ENCODE assay signal across 12 mouse cellular contexts in genomic region chr10:67045192-67045899, GRCm38 (mm10). TPM values are rescaled to one million over a fixed set of nuclear protein-coding genes. Genes with fewer than 3 reads are reported as not detected.
DNase-seq lines count a peak whose midpoint lies in the region; ATAC-seq lines count a peak whose summit lies in the region.
"Had no signal": no experiment of that assay in that cellular context is flagged by ENCODE, and none has a peak within 500 bp of the region (broad histone marks: within the 10 kb centered on the region; RNA-seq: fewer than 3 reads in every experiment).

No protein-coding gene starts in this region.

- no peak overlapping the region for H3K9ac ChIP-seq in forebrain, embryonic 11.5 days (ENCODE audit: low read length)
- H3K9ac ChIP-seq in midbrain, embryonic 16.5 days (ENCODE audit: low read depth, low read length) = no peak overlapping the region
- H3K9ac ChIP-seq: limb, embryonic 13.5 days; stomach, embryonic 15.5 days had no signal

- no peaks in the 10 kb centered on the region for H3K9me3 ChIP-seq in forebrain, embryonic 11.5 days (ENCODE audit: control insufficient read depth, low read length)
- no peaks in the 10 kb centered on the region for H3K9me3 ChIP-seq in forebrain, embryonic 10.5 days
- H3K9me3 ChIP-seq in midbrain, embryonic 16.5 days (replicated peaks; ENCODE audit: control insufficient read depth, low read length, poor library complexity, severe bottlenecking) = no peaks in the 10 kb centered on the region
- H3K9me3 ChIP-seq: stomach, embryonic 15.5 days had no signal

- 0 out of 2 replicates have a peak overlapping the region, but pooled peaks have one; percentile 1 for H3K4me2 ChIP-seq in forebrain, embryonic 11.5 days (ENCODE audit: low read depth, low read length, severe bottlenecking)
- peak overlapping the region; percentile 14 for H3K4me2 ChIP-seq in midbrain, embryonic 16.5 days (ENCODE audit: low read length)
- H3K4me2 ChIP-seq: limb, embryonic 13.5 days; stomach, embryonic 15.5 days had no signal

- no peak for ATAC-seq in forebrain, embryonic 11.5 days (replicated peaks; ENCODE audit: low FRiP score)
- peak; percentile 73 for ATAC-seq in midbrain, embryonic 16.5 days
- ATAC-seq: activated CD4-positive, CD25-positive, alpha-beta regulatory T cell, adult 4 months; lung, postnatal 0 days had no signal

- H3K36me3 ChIP-seq in forebrain, embryonic 11.5 days (ENCODE audit: control insufficient read depth, insufficient read depth, low read length) = no peaks in the 10 kb centered on the region
- peaks cover 8% of the 10 kb centered on the region; the same call in 1 of the 2 replicates for H3K36me3 ChIP-seq in forebrain, embryonic 10.5 days (replicated peaks)
- H3K36me3 ChIP-seq in midbrain, embryonic 16.5 days (ENCODE audit: control insufficient read depth, insufficient read depth, low read length) = no peaks in the 10 kb centered on the region
- H3K36me3 ChIP-seq: limb, embryonic 13.5 days; stomach, embryonic 15.5 days had no signal

- DNase-seq in forebrain, embryonic 11.5 days (ENCODE audit: low spot score) = peak; percentile 43
- no peak for DNase-seq in forebrain, embryonic 10.5 days (ENCODE audit: extremely low spot score, low spot score)
- DNase-seq in NIH3T3 (ENCODE audit: low read depth) = peak; percentile 13
- peak; percentile 40 for DNase-seq in forelimb bud, embryonic 11.5 days (ENCODE audit: low read depth, low spot score)
- DNase-seq in c-Kit-positive CD71-positive TER-119-positive erythroid progenitor cells, embryonic 14.5 days (ENCODE audit: low spot score) = no peak
- no peak for DNase-seq in left cerebral cortex, postnatal 36 days (ENCODE audit: low spot score in 2 of 2)
- DNase-seq in left cerebral cortex, adult 8-10 months (ENCODE audit: low spot score in 2 of 2) = no peak

- H3K4me1 ChIP-seq in forebrain, embryonic 11.5 days (replicated peaks; ENCODE audit: control insufficient read depth, insufficient read depth, low read length) = peaks cover 6% of the 10 kb centered on the region; the same call in 1 of the 2 replicates
- H3K4me1 ChIP-seq in forebrain, embryonic 10.5 days = peaks cover 30% of the 10 kb centered on the region
- peaks cover 8% of the 10 kb centered on the region for H3K4me1 ChIP-seq in midbrain, embryonic 16.5 days (ENCODE audit: control insufficient read depth, insufficient read depth, low read length)

- H3K4me3 ChIP-seq in forebrain, embryonic 11.5 days (ENCODE audit: low read depth, low read length) = no peak overlapping the region
- no peak overlapping the region for H3K4me3 ChIP-seq in forebrain, embryonic 10.5 days
- H3K4me3 ChIP-seq in midbrain, embryonic 16.5 days (ENCODE audit: low read depth, low read length) = no peak overlapping the region
- H3K4me3 ChIP-seq: limb, embryonic 13.5 days; stomach, embryonic 15.5 days had no signal

- no peak overlapping the region for H3K27ac ChIP-seq in forebrain, embryonic 11.5 days (ENCODE audit: low read depth, low read length)
- H3K27ac ChIP-seq in forebrain, embryonic 10.5 days = no peak overlapping the region; the same call in 1 of the 2 replicates
- H3K27ac ChIP-seq in midbrain, embryonic 16.5 days (ENCODE audit: low read length) = peak overlapping the region; percentile 69
- H3K27ac ChIP-seq: limb, embryonic 13.5 days; stomach, embryonic 15.5 days had no signal

- H3K27me3 ChIP-seq in forebrain, embryonic 11.5 days (ENCODE audit: control insufficient read depth, insufficient read depth, low read length) = no peaks in the 10 kb centered on the region
- H3K27me3 ChIP-seq in forebrain, embryonic 10.5 days (ENCODE audit: poor library complexity, severe bottlenecking) = no peaks in the 10 kb centered on the region
- no peaks in the 10 kb centered on the region for H3K27me3 ChIP-seq in midbrain, embryonic 16.5 days (ENCODE audit: control insufficient read depth, insufficient read depth, low read depth, low read length)
- H3K27me3 ChIP-seq: limb, embryonic 13.5 days; stomach, embryonic 15.5 days had no signal

- intact Hi-C loops in left cerebral cortex, postnatal 36 days (cut with DNase I) = no loop called here

- 66% methylated on average over 12 of the region's 12 CpGs for WGBS in forebrain, embryonic 11.5 days
- 81% methylated on average over 12 of the region's 12 CpGs for WGBS in forebrain, embryonic 10.5 days
- 21% methylated on average over 12 of the region's 12 CpGs for WGBS in midbrain, embryonic 16.5 days

RNA-seq across cellular contexts. Expression of gene Jmjd1c, which starts 50.6 kb away (rescaled TPM):
- 53.1 and 55.7 TPM in 2 replicates for polyA plus RNA-seq in forebrain, embryonic 11.5 days (2014; fragmentation: Nextera tagmentation; extraction: Ambion mirVana)
- 29.7 and 30.6 TPM in 2 replicates for polyA plus RNA-seq in forebrain, embryonic 10.5 days (2016; fragmentation: Nextera tagmentation; extraction: Ambion mirVana)
- polyA plus RNA-seq in midbrain, embryonic 16.5 days (2015; fragmentation: Nextera tagmentation; extraction: Ambion mirVana) = 41.7 and 42.3 TPM in 2 replicates
- total RNA-seq in left cerebral cortex, postnatal 36 days (2021) = 10 to 100 TPM; 71.2 to 96.3 TPM
- 10 to 100 TPM; 78.0 to 83.1 (median 80.7) TPM for total RNA-seq in left cerebral cortex, adult 8-10 months (2022)

RNA-seq across cellular contexts. Expression of gene Reep3, which starts 51.4 kb away (rescaled TPM):
- polyA plus RNA-seq in forebrain, embryonic 11.5 days (2014; fragmentation: Nextera tagmentation; extraction: Ambion mirVana) = 44.6 and 48.4 TPM in 2 replicates
- polyA plus RNA-seq in forebrain, embryonic 10.5 days (2016; fragmentation: Nextera tagmentation; extraction: Ambion mirVana) = 30.9 and 32.7 TPM in 2 replicates
- 28.2 and 28.6 TPM in 2 replicates for polyA plus RNA-seq in midbrain, embryonic 16.5 days (2015; fragmentation: Nextera tagmentation; extraction: Ambion mirVana)
- total RNA-seq in left cerebral cortex, postnatal 36 days (2021) = 10 to 100 TPM; 18.4 to 19.7 TPM
- total RNA-seq in left cerebral cortex, adult 8-10 months (2022) = 10 to 100 TPM; 20.1 to 23.5 (median 21.3) TPM

Comparison
In these comparisons a context has a peak if more than half of its experiments do, and no peak if none do; other contexts are left out.
1. DNase-seq: peak in forebrain, embryonic 11.5 days (single experiment), NIH3T3 (single experiment) and forelimb bud, embryonic 11.5 days (single experiment); none in forebrain, embryonic 10.5 days (single experiment), c-Kit-positive CD71-positive TER-119-positive erythroid progenitor cells, embryonic 14.5 days (single experiment), left cerebral cortex, postnatal 36 days (0 of 2) and left cerebral cortex, adult 8-10 months (0 of 2).